Mouse (Mus musculus): ENCODE measurements around the gene Bbs5.
"Not testable (repeated sequence)": the region's sequence is repeated elsewhere in the genome, so short reads cannot be mapped to it uniquely, and the experiment has no call there.

Bbs5 gene

DNA sequence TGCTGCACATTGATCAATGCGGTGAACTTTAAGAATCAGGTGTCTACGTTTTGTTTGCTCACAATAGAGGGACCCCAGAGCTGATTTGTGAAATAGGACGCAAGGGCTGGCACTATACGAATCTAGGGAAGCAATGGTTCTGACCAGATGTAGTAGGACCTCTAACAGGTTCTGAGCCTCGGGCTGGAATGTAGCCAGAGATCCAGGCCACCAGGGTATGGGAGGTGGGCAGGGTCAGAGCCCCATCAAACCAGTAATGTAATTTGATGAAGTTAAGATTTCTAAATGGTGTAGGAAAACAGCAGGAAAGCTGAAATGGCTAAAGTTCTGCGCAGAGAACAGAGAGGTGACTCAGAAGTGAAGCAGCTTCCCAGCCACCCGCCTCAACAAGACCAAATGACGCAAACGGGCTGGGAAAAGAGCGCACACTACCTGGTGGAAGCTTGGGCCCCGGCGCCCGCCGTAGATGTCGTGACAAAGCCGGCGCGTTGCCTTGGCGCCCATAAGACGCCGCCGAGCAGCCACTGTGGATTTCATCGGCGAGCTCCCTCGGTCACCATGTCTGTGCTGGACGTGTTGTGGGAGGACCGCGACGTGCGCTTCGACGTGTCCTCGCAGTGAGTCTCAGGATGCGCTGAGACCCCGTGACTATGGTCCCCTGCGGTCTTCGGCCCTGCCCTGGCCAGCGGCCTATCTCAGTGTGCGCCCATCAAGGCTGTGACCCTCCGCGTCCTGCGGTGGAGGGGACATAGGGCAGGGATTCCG, at the start of gene Bbs5:
Bbs5 (plus strand) TSS at position 446 of the 765 bp plus-strand sequence.
- peak; percentile 75 for DNase-seq (ENCODE audit: low read depth)

DNA sequence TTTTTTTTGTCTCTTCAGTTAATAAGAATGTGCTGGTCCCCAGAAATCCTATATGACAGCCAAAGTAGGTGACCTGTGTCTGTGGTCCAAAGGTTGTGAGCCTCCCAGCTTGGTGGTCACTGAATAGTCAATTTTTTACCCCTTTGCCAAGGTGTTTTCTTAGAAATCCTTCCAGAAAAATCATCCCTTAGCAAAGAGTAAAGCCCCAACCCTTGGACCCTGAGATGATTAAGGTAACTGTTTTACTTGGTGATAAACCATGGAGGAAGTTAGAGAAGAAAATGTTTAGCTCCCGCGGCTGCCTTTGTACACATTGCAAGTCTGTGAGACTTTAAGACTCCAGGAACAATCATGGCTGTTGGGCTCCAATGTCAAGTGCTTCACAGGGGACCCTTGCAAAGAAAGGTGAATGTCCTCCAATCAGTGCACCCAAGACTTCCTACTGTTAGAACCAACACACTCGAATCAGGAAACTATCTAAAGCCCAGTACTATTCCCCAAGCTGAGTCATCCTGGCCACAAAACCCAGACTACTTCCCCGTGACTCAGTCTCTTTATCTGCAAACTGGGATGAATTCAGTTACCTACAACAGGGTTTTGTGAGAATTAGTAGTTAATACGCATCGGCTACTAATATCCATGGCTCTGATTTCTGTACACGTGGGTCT, 43.1 kb upstream of the Bbs5 start:
- DNase-seq (ENCODE audit: low read depth), result no peak

- no peak for DNase-seq (ENCODE audit: low read depth)
Measured at GRCm38 (mm10) chr2:69606621-69607020, 40.4 kb upstream of the Bbs5 start.

- no peak for DNase-seq (ENCODE audit: low read depth)
Measured at GRCm38 (mm10) chr2:69612237-69612636, 34.7 kb upstream of the Bbs5 start.

GRCm38 (mm10) chr2:69612716-69613115, 34.3 kb upstream of the Bbs5 start:
- DNase-seq (ENCODE audit: low read depth), result no peak

- peak; percentile 32 for DNase-seq (ENCODE audit: low read depth)
Measured at GRCm38 (mm10) chr2:69613237-69613636, 33.7 kb upstream of the Bbs5 start.

DNA sequence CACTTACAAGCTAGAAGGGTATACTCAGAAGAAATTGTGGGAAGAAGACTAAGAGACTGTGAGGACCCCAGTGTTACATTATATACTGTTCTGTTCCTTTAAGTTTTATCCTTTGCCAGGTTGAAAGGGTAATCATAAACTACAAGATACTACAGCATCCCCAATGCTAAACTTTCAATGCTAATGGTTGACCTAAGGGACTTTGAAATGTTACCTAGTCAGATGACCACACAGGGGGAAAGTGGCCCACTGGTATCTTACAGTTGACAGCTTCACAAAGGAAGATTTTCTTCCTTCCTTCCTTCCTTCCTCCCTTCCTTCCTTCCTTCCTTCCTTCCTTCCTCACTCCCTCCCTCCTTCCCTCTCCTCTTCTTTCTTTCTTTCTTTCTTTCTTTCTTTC, 28.6 kb upstream of the Bbs5 start:
- no peak for DNase-seq (ENCODE audit: low read depth)

GRCm38 (mm10) chr2:69619286-69619685, 27.7 kb upstream of the Bbs5 start:
- no peak for DNase-seq (ENCODE audit: low read depth)

DNA sequence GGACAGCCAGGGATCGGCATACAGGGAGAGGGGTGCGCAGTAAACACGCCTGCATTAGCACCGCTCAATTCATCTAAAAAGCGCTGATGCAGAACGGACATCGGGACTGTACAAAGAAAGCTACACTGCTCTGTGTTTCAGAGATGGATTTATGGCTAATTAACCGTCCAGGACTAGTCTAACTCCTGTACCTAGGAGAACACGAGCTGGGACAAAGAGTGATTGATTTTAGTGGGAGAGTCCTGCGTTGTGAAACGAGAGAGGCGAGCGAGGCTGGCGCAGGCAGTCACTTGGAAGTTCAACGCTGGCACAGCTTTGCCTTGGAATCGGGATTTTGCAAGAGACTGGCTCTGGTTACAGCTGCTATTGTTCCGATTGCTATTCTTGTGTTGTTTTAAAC, 17.8 kb upstream of the Bbs5 start:
- DNase-seq (ENCODE audit: low read depth), result no peak

DNA sequence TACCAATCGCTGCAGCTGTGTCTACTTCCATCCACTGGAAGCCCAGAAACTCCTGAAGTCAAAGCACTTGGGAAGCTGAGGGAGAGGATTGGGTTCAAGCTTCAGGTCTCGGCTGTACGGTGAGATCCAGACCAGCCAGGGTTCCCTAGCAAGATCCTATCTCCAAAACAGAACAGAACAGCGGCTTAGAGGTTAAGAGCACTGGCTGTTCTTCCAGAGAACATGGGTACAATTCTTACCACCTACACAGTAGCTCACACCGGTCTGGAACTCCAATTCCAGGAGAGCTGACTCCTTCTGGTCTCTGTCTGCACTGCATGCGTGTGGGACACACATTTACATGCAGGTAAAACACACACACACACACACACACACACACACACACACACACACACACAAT, 17.1 kb upstream of the Bbs5 start:
- no peak for DNase-seq (ENCODE audit: low read depth)

DNA sequence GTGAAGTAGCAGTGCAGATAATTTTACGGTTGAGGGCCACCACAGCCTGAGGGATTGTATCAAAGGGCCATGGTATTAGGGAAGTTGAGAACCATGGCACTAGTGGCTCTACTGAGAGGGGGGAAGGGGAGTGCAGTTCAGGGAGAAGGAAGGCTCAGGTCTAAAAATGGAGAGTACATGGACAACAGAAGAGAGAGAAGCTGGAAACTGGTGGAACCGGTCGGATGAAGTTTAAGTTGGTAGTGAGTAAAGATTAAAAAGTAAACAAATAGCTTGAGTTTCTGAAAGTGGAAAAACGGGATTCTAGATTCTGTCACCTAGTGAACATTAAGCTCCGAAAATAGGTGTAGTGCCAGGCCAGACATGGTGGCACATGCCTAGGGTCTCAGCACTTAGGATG, 16.2 kb upstream of the Bbs5 start:
- no peak for DNase-seq (ENCODE audit: low read depth)

DNA sequence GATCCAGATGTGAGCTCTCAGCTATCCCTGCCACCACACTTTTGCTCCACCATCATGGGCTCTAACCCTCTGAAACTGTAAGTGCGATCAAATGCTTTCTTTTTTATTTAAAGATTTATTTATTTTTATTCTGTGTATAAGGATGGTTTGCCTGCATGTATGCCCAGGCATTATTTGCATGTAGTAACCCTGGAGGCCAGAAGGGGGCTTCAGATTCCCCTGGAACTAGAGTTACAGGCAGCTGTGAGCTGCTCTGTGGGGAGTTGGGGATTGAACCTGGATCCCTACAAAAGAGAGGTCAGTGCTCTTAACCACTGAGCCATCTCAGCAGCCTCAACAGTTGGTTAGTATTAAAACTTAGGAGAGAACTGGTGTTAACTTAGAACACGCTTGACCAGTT, 15.5 kb upstream of the Bbs5 start:
- DNase-seq (ENCODE audit: low read depth), result no peak

DNA sequence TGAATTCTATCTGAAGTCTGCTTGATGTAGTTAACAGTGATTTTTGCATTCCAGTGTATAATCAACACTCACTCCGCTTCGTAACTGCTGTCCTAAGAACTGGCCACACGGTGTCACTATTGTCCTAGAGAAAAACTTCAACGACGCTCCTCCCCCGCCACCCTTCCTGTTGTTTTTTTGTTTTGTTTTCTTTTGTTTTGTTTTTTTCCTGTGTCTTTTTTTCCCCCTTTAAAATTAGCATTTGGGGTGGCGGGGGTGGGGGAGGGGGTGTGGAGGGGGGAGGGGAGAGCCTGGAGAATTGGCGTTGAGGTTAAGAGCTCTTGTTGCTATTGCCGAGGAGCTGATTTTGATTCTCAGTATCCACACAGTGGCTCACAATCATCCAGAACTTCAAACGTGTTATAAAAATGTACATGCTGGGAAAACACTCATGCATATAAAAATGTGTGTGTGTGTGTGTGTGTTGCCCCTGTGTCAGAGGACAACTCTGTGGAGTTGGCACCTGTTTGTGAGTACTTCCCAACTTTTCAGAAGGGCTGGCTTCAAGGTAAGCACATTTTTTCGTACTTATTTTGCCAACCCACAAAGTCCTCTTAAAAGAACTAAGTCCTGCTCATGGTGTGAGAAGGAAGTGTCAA, 11.8 kb upstream of the Bbs5 start:
- DNase-seq (ENCODE audit: low read depth), result peak; percentile 66

GRCm38 (mm10) chr2:69635807-69636206, 11.2 kb upstream of the Bbs5 start:
- DNase-seq (ENCODE audit: low read depth), result peak; percentile 47

DNA sequence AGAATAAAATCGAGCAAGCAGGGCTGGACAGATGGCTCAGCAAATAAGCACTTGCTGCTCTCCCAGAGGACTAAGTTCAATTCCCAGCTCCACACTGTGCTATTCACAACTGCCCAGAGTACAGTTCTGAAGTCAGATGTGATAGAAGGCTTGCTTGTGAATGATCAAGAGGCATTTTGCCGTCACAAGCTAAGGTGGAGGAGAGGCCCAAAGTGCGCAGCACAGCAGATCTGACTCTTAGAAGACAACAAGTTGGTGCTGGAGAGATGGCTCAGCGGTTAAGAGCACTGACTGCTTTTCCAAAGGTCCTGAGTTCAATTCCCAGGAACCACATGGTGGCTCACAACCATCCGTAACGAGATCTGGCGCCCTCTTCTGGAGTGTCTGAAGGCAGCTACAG, 9.0 kb upstream of the Bbs5 start:
- not testable (repeated sequence) for DNase-seq (ENCODE audit: low read depth)

GRCm38 (mm10) chr2:69640100-69640499, 6.9 kb upstream of the Bbs5 start:
- DNase-seq (ENCODE audit: low read depth), result no peak

DNA sequence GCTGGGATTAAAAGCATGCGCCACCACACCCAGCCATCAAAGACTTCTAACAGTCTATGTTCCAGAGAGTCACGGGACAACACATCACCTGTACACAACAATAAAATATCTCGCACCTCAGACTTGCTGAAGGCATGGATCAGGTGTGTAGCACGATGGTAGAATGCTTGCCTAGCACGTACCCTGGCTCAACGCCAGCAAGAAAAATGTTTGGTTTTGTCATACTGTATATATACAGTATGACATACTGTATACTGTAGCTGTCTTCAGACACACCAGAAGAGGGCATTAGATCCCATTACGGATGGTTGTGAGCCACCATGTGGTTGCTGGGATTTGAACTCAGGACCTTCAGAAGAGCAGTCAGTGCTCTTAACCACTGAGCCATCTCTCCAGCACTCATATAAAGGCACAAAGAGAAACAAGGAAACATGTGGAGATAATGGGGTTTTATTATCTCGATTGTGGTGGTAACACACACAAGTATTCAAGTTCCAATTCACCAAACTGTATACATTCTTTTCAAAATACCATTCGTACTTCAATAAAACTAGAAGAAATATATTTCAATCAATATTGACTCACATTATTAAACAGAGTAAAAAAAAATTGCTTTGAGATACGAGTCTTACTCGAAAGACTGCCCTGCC, 1.9 kb upstream of the Bbs5 start:
- no peak for DNase-seq (ENCODE audit: low read depth)

DNA sequence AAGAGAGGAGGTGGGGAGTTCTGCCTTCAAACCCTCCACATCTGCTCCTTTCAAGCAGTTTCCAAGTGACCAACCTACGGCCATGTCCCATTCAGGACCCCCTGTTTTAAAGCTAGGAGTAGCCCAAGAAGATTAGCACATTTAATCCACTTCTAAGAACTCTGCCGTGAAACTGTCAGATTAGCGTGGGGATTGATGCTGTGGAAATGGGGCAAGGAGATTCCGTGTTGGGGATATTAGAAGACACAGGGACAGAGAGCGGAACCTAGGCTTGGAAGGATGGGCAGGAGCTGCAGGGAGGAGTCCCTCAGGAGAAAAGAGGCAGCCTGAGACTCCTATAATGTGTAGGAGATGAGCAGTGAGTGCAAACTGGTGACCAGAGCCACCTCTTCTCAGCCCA, 2.7 kb downstream of the Bbs5 start:
- DNase-seq (ENCODE audit: low read depth), result no peak

GRCm38 (mm10) chr2:69659326-69659725, 12.4 kb downstream of the Bbs5 start:
- DNase-seq (ENCODE audit: low read depth), result no peak

DNA sequence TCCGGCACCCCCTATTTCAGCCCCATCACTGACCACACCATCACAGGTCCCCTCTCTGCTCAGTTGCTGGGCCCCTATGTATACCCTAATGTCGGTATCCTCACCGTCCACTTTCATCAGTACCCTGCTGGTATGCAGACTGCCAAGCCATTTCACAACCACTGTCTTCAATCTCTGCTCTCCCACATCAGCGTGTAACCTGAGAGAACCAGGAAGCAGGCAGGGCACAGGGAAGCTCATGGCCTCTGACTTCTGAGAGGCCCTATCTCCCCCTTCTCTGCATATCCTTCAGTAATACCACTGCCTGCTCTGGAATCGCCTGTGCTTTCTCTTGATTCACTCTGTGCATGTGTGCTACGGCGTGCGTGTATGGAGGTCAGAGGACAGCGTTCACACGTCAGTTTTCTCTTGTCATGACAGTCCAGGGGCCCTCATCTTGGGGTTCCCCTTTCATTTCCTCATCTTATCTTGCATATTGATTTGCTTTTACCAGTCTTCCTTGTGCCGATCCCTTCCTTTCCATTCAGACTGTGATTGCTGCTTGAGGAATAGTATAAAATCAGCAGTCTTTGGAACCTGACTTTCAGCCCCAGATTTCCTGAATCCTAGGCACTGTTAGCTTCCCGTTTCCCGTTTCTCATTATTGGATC, 17.0 kb downstream of the Bbs5 start:
- DNase-seq (ENCODE audit: low read depth), result no peak

- DNase-seq (ENCODE audit: low read depth), result no peak
Measured at GRCm38 (mm10) chr2:69667656-69668055, 20.7 kb downstream of the Bbs5 start.

DNA sequence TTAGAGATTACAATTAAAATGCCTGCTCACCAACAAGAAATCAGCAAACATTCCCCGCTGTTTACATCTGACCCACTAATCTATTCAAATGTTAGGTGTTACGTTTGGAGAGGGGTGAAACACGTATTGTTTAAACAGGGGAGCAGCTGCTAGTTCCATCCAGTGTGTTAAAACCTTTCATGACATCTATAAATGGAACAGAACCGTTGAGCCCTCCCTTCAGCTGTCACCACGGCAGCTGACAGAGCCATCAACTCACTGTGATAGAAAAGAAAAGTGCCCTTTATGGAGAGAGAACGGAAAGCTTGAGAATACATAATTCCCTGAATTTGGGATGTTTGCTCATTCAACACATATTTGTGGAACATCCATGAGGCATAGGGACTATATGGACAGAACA, 21.4 kb downstream of the Bbs5 start:
- no peak for DNase-seq (ENCODE audit: low read depth)

Data from c-Kit-positive CD71-positive TER-119-negative erythroid progenitor cells, embryonic 14.5 days (primary cell).